Mouse (Mus musculus) c-Kit-positive CD71-positive TER-119-positive erythroid progenitor cells, embryonic 14.5 days (primary cell): ENCODE results near the gene Msh4.

Source experiments
- DNase-seq: peaks from one replicate; pipeline ENCODE4 v3.0.0-alpha.2; 2013; ENCODE audit warnings: low spot score

Gene Msh4

DNA sequence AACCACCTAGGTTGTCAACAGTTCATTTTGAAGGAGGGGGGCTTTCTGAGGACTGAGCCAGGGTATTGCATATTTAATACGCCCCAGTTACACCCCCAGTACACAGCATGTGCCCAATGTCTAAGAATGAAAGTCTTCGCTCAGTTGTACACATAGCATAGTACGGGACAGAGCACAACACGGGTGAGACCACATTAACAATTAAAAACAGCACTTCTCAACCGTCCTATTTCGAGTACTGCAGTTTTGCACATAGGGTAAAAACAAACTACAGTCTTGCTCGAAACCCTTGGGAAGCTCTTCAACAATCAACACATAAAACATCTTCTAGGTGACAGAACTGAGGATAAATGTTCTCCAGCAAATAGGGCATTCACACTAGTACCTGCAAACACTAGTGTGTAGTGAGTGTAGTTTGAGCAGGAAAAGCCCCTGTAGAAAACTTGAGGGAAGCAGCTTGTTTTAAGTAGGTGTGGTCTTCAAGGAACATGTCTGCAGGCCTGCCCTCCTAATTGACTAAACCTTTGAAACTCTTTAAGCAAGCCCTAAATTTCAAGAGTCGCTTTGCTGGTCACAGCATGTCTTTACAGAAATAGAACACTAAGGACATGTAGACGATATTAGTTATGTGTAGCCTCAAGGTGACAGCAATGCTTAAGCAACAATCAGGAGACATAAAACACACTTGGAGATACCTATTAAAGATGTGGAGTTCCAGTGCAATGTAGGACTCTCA, at the start of gene Msh4:
Gene Msh4 (minus strand): TSS at position 3 of the 736 bp plus-strand sequence.
- no peak for DNase-seq

DNA sequence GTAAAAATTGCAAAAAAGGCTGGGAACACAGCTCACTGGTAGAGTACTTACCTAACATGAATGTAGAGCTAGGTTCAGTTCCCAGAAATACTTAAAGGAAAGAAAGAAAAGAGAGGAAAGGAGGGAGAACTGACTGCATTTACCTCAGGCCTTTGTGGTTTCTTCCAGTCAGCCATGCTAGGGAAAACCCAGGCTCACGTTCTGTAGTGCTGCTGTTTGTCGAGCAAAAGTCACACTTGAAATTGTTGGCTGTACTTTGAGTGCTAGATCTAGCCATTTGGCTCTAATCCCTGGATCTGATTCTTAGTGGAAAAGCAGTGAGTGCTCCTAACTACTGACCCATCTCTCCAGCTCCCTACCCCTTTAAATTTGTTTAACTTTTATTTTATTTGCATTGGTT, 42.2 kb upstream of the Msh4 start:
- DNase-seq = no peak

DNA sequence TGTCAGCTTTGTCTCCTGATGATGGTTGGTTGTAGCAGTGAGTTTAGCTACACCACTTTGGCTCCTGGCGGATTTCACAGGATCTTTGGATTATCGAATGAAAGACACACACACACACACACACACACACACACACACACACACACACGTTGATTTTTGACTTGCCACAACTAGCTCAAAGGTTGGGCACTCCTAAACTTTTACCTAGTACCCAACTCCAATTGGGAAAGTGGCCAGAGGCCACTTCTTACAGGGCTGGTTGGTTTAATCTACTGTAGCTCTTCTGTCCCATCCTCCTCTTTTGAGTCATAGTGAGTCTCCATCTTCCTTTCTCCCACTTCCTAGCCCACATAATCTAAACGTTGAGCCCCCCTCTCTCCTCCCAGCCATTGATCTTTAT, 41.3 kb upstream of the Msh4 start:
- no peak for DNase-seq

DNA sequence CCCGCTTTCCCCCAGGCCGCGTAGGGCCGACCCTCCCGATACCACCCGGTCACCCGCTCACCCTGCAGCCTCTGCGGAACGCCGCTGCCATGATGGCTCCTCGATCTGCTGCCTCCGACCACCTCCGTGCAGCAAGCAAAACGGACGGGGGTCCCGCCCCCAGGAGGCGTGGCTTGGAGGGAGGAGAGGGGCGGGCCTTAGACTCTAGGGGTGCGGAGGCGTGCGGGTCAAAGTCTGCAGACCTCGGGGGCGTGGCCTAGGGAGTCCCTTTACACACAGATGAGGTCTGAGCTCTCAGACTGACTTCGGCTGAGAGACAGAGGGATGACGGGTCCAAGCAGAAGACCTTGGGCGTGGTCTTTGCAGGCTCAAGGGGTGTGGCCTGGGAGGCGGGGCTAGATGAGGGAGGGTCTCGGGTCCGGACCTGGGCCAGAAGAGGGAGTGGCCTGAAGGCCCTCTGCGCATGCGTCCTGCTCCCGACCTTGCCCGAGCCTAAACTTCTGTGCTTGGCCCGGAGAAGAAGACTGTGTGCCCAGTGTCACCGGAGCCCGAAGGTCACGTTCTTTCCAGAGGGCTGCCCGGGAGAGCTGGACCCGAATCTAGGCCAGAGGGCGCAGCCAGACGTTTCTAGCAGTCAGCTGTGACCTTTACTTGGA, 38.5 kb upstream of the Msh4 start, which contains the start of gene Acadm:
Gene Acadm (minus strand): TSS at position 298 of the 656 bp plus-strand sequence.
- peak; percentile 94 for DNase-seq

DNA sequence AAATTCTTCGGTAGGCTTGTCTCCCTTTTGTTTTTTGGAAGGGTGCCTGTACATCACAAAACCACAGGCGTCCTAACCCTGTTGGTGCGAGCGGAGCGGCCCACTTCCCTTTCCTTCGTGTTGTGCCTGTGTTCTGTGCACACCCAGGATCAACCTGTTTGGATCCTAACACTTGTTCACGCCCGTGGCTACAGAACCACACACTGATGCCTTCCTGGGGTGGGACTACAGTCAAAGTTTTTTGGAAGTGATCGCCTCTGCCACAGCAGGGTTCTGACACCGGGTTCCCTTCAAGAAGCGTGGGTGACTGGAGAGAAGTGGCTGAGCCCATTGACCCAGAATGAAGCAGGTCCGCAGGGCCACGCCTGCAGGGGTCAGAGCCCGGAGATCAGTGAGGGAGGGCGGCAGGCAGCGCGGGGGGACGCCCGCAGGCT, 38.0 kb upstream of the Msh4 start:
- peak; percentile 46 for DNase-seq

DNA sequence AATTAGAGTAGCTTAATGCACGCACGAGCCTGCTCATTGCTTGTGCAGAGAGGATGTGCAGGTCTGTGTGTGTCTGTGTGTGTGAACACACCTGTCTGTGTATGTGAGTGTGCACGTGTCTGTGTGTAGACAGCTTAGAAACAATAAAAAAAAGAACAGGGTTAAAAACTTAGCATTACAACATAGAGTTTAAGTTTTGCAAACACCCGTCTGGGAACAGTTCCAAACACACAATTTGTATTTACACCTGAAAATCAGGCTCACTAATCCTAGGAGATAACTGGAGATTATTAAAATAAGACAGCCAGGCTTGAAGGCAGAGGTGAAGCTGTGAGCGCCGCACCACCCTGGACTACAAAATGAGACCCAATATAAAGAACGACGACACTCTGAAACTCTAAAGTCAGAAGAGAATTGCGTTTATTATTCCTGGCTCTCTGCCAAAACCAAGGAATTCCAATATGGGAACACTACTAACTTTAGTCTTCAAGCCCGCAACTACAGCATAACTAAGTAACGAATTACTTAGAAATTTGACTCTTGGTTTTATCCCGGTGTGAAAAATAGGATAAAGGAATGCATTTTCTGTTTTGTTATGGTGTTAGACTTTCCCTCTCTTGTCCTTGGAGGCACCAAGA, 37.2 kb upstream of the Msh4 start:
- DNase-seq = no peak

DNA sequence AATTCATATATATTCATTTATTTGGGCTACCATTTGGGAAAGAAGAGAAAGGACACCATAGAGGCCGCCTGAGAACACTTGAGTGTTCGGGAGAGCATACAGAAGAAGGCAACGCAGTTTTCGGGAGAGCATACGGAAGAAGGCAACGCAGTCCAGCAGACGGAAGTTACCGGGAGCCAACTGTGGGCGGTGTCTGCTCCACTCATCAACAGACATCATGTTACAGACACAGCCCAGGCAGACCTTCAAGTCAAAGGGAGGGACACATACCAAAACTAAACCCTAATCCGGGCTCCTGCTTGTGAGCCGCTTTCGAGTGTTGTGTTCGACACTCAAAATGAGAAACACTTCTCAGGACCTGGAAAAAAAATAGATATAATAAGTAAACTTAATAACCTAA, 35.7 kb upstream of the Msh4 start:
- no peak for DNase-seq

DNA sequence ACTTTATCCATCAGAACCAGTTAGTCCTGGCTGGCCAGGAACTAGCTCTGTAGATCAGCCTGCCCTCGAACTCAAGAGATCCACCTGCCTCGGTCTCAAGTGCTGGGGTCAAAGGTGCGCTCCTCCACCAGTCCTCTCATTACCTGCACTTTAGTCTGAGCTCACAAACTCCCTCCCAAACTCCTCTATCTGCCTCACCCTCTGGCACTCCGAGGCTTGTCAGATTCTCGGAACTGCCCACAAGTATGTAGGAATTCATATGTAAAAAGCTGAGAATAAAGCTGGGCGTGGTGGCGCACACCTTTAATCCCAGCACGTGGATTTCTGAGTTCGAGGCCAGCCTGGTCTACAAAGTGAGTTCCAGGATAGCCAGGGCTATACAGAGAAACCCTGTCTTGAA, 34.5 kb upstream of the Msh4 start:
- no peak for DNase-seq

DNA sequence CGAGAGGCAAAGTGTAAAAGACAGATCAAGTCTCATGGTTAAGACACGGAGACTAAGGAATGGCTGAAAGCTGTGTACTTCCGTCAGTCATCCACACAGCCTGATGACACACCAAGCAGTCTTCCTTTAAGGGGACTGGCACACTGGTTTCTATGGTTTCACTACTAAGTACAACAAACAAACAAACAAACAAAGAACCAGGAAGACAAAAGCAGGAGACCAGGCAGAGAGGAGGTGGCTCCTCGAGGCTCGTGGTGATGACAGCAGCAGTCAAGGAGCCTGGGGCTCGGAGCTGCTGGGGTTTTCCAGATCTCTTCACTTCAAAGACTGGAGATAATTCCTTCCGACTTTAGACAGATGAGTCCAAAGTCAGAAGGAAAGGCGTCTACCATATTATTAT, 34.1 kb upstream of the Msh4 start:
- no peak for DNase-seq

DNA sequence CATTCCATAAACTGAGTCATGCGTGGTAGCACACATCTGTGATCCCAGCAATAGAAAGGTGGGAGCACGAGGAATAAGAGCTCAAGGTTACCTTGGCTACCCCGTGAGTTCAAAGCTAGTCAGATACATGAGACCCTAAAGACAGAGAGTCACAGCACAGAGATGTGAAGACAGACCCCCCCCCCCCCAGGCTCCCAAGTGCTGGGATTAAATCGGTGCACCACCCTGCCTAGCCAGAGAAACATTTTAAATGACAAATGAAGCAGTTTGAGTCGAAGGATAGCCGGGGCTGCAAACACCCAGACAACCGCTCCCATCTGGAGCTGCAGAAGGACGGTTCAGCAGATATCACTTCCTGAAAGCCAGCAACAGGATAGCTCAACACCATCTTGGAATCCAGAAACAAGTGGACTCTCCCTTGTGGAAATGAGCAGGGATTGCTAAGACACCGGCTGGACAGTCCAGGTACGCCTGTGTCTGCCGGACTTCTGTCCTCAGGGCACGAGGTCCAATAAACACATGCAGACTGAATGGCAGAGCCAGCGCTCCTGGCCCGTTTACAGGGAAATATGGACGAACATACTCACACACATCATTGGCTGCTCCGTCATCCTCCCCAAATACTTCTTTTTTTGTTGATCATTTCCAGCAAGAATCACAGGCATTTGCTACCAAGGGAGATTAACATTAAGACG, 31.3 kb upstream of the Msh4 start:
- DNase-seq = no peak

DNA sequence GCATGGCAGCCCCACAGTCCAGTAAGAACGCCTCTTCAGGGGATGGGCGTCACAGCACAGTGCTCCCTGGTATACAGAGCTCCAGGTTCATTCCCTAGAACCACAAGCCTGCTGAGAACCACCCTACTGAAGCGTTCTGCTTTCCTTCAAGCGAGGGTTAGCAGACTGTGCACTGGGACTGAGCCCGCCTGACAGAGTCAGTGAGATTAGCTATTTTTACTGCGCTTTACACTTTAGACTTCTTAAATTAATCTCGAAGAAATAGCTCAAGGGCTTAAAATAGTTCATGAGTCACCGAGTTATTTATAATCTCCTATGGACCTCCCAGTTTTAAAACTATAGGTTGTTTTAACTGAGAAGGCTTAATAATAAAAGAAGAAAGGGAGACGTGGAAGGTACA, 29.9 kb upstream of the Msh4 start:
- DNase-seq = no peak

DNA sequence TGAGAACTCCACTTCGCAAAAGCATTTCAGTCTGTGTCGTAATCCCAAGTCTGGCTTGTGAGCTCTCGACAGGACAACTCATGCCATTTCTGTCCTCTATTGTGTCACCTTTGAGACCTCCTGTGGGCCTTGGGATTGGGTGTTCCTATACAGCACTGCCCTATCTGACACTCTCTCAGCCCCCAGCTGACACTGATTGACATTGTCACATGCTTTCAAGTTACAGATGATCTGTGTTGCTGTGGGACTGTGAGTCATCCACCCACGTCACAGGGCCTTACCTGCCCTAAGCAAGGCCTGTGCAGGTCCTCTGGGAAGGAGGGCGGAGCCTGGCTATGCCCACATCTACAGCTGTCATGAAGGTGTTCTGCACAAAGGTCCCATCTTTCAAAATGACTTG, 26.5 kb upstream of the Msh4 start:
- DNase-seq = no peak

DNA sequence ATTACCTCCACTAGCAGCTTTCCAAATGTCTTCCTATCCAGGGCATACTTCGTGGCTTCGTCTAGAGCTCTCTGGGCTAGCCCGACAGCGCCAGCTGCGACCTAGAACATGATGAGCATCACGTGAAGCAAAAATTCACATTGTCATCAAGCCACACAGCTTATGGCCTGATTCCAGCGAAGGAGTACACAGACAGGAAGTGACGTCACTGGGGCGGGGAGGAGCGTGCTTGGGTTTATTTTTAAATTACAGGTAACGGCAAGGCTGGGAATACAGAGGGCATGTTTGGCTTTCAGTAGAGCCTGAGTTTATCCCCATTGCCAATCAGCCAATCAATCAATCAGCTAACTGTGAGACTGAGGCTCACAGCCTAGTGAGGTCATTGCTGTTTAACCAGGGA, 23.6 kb upstream of the Msh4 start:
- DNase-seq = no peak

DNA sequence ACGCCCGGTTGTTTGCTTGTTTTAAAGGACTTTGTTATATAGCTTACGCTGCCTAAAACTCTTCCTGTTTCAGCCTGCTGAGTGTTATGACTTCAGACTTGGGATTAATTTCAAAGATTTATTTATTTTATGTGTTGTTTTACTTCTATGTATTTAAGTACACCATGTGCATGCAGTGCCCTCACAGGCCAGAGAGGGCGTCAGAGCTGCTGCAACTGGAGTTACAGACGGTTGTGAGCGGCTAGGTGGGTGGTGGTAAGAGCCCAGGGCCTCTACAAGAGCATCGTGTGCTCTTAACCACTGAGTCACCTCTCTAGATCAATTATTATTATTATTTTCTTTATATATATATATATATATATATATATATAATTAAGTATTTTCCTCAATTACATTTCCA, 20.4 kb upstream of the Msh4 start:
- DNase-seq = no peak

DNA sequence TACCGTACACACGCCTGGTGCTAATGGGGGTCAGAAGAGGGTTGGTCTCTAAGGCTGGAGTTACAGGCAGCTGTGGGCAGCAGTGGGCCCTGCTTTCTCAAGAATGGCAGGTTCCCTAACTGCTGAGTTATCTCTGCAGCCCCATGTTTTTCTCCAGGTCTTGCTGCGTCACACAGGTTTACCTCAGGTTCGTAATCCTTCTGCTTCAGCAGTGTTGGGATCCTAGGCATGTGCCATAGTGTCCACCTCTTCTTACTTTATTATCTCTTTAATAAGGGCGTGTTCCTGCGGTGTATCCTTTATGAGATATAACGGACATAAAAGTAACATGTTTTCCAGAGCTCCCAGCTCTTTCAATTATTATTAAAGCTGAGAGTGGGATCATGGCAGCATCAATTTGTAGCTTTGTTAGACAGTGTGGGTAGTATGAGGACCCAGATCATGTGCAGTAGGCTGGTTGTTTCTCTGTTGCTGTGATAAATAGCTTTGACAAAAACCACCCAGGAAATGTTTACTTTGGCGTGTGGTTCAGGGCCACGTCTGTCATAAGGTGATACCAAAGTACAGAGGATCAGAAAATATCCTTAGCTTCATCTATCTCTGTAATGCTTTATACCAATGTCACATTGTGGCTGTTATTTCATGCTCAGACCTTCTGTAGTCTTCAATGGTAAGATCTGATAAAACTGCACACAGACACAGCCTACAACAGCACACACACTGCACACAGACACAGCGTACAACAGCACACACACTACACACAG, 15.4 kb upstream of the Msh4 start:
- DNase-seq = no peak

DNA sequence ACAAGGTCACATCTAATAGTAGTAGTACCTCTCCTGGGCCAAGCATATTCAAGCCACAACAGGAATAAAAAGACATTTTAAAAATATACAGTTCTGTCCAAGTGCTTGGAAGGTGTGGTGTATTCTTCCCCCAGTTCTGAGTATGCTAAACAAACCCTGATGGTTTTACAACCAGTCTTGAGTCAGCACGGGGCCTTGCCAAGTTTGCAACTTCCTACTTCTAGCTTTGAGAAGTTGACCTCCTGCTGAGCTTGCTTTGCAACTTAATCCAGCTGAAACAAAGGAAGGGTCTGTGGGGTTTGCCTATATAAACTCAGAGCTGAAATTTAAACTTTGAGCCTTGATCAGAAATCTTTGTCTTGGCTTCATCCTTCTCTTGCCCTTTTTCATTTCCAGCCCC, 11.3 kb upstream of the Msh4 start:
- no peak for DNase-seq

DNA sequence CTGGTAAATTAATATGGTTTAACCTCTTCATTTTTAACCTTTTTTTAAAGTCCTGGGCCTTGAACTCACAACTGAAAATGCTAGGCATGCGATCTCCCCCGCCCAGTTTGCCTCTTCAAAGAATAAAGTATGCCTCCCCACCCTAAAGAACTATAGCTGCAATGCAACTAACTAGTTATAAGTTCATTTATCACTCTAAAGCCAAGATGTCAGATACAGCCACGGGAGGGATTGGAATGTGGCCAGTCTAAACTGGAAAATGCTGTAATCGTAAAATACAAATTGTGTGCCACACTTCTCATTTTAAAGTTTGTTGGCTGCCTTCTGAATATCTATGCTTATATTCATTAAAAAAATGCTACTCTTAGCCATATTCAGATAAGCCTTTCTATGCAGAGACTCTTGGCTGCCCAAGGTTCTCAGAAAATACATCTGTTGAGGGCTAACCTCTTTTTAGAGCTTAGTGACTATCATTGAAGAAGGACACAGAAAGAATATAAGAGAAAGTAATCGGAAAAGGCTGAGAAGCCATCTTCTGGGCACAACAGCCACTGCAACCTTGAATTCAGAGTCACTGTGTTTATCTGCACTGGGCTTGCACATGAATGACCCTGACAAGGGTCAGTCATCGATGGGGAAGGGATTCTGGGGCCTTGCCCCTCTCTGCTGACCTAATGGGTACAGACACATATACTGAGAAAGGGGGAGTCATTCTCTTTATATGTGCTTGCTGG, 7.7 kb upstream of the Msh4 start:
- DNase-seq = no peak

DNA sequence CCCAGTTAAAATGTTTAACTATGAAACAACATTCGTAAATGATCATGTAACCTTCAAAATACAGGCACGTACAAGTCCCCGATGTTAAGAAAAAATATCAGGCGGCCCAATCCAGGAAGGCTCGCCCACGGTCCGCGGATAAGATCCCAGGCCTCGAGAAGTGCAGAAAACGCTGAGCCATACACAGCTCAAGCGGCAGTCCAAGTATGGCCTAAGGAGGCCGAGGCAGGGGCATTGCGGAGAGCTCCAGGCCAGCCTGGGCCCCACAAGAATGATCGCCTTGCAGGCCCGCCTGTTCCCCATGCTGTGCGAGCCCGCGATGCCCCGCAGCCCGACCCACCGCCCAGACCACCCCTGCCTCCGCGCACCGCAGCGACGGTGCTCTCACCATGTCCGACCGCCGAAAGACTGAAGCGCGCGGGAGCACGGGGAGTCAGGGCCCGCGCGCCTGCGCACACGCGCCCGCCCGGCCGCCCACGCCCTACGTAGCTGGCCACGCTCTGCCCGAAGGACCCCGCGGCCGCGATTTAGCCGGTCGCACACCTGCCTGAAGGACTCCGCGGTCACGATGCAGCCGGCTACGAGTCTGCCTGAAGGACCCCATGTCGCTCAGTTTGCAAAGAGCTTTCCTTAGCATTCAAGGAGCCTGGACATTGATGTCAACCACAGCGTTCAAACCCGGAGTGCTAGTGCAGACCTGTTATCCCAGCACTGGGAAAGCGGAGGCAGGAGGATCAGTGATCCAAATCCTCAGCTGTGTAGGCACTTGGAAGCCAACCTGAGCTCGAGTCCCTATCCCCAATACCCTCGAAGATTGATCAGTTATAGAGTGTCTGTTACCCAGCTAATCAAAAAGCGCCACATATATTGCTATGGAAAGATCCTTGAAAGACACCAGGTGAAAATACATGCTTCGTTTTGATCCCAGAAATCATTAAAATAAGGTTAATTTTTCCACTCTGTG, 6.9 kb upstream of the Msh4 start, which contains the start of gene Rabggtb:
Gene Rabggtb (minus strand): TSS at position 464 of the 964 bp plus-strand sequence.
- DNase-seq = peak; percentile 91

DNA sequence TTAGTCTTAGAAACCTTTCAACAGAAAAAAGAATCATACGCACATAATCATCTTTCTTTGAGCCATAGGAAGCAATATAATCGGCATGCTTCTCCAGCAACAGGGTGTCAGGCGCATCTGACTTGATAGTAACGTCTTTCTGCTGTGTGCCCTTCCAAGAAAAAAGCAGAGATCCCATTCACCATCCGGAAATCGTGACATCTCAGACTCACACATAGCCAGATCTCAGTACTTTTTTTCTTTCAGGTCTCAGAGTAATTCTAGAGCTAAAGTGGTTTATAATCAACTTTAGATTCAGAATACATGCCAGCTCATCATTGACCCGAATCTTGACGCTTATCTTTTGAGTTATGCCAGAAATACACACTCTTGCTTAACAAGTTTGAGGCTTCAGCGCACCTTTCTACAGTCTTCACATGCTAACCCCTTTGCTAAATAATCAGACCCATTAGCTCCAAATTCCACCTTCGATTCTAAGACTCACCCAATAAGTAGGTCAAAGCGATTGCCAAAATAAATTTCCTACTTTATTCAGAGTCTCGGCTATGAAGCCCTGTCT, 6.0 kb upstream of the Msh4 start:
- DNase-seq = no peak
